Mouse (Mus musculus): ENCODE results near the gene Syde1.

DNA sequence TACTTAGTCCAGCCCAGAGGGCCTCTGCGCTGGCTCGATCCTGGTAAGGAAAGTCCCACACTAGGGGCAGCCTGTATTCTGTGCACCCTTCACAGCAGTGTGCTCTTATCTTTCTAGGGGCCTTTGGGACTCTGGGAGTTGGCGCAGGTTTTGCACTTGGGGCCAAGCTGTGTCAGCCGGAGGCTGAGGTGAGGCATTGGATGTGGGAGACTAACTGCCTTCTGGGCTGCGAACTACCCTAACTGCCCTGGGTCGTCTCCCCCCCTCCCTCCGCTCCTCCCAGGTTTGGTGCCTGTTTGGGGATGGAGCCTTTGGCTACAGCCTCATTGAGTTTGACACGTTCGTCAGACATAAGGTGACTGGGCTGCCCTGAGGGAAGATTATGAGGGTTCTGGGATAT, 8.4 kb downstream of the Syde1 start:
- TF ChIP-seq CTCF (IDR thresholded peaks at IDR 0.05; ENCODE audit: borderline replicate concordance, insufficient read depth, low read depth, low read length): no peak
- TF ChIP-seq POLR2A (IDR thresholded peaks at IDR 0.05; ENCODE audit: borderline replicate concordance, insufficient read depth, low read length): no peak
